Mouse (Mus musculus) bone marrow, adult 2 months (tissue): Measurements from ENCODE around the gene Uroc1. TPM values are rescaled to one million over a fixed set of nuclear protein-coding genes. Genes with fewer than 3 reads are reported as not detected.

ENCODE experiments used
- H3K27ac ChIP-seq: fragments of 200-500 bp; 2 replicates; pipeline ENCODE4 v1.5.1; 2012; ENCODE audit warnings: low read depth, mild to moderate bottlenecking, control low read depth, inconsistent platforms, low read length; ENCODE audit not compliant: control insufficient read depth, poor library complexity, insufficient read depth
- H3K4me1 ChIP-seq: fragments of 200-500 bp; 2 replicates; pipeline ENCODE4 v1.6.1; 2011; ENCODE audit warnings: low read length; ENCODE audit not compliant: control insufficient read depth, insufficient read depth
- H3K4me3 ChIP-seq: fragments of 200-500 bp; replicated peaks from 2 replicates; pipeline ENCODE3; 2011; ENCODE audit warnings: mild to moderate bottlenecking, low read depth, low read length, control low read depth; ENCODE audit not compliant: control insufficient read depth
- CTCF ChIP-seq: fragments of 200-500 bp; IDR thresholded peaks from 2 replicates; pipeline ENCODE4 v1.5.1; 2011; ENCODE audit warnings: low read length, control low read depth; ENCODE audit not compliant: control insufficient read depth, insufficient read depth
- POLR2A ChIP-seq: fragments of 200-500 bp; IDR thresholded peaks from 2 replicates; pipeline ENCODE4 v1.6.1; 2011; ENCODE audit warnings: low read depth, mild to moderate bottlenecking, control low read depth, low read length, borderline replicate concordance; ENCODE audit not compliant: control insufficient read depth
- WGBS: fragments of 180-500 bp; shearing (Covaris S2); methylation state at CpG from one replicate; pipeline ENCODE4 v1.1.7; 2018; 5-methylcytosine and 5-hydroxymethylcytosine counted together
- polyA plus RNA-seq: library from polyadenylated mRNA; stranded (reverse); fragments of >200 nt; gene quantifications from 2 replicates; pipeline ENCODE4 v1.2.4, GENCODE M21; 2011; ENCODE audit warnings: low replicate concordance; ENCODE audit not compliant: missing spikeins, insufficient read depth, insufficient read length

The Uroc1 gene
- polyA plus RNA-seq, 1 experiment = 2.5 TPM

- WGBS = 15% methylated on average over 1 of the region's 1 CpGs
- Histone ChIP-seq H3K4me1 (no peaks in the 10 kb centered on the region), H3K27ac (no peak overlapping the region), H3K4me3 (no peak overlapping the region)
- TF ChIP-seq POLR2A = no peak
- no peak for TF ChIP-seq CTCF
These were observed 3.1 kb upstream of the Uroc1 start for GRCm38 (mm10) chr6:90329953-90330352.

- WGBS = 31% methylated on average over 3 of the region's 3 CpGs
- no peak for TF ChIP-seq POLR2A
- TF ChIP-seq CTCF = no peak
- no peaks in the 10 kb centered on the region for H3K4me1 ChIP-seq
- no peak overlapping the region for H3K27ac ChIP-seq
- H3K4me3 ChIP-seq = no peak overlapping the region
These were observed 1.2 kb downstream of the Uroc1 start for GRCm38 (mm10) chr6:90334244-90334643.

GRCm38 (mm10) chr6:90342343-90342742, 9.3 kb downstream of the Uroc1 start:
- Histone ChIP-seq H3K4me1 (peaks cover 1% of the 10 kb centered on the region; the same call in 1 of the 2 replicates), H3K4me3 (no peak overlapping the region), H3K27ac (no peak overlapping the region)
- 73% methylated on average over 2 of the region's 2 CpGs for WGBS
- TF ChIP-seq CTCF (no peak), POLR2A (no peak)

- no peak overlapping the region for H3K4me3 ChIP-seq
These were observed 14.1 kb downstream of the Uroc1 start for GRCm38 (mm10) chr6:90347183-90347582.

GRCm38 (mm10) chr6:90348500-90348899, 15.4 kb downstream of the Uroc1 start:
- no peak overlapping the region for H3K27ac ChIP-seq
- TF ChIP-seq POLR2A (no peak), CTCF (no peak)
- 67% methylated on average over 4 of the region's 4 CpGs for WGBS
- no peak overlapping the region for H3K4me3 ChIP-seq
- peaks cover 1% of the 10 kb centered on the region; the same call in 1 of the 2 replicates for H3K4me1 ChIP-seq

More at GRCm38 (mm10) chr6:90347183-90347582, 14.1 kb downstream of the Uroc1 start:
- TF ChIP-seq CTCF = no peak
- TF ChIP-seq POLR2A = no peak
- Histone ChIP-seq H3K27ac (no peak overlapping the region), H3K4me1 (peaks cover 1% of the 10 kb centered on the region; the same call in 1 of the 2 replicates)
- WGBS = 33% methylated on average over 4 of the region's 4 CpGs

- no peak for TF ChIP-seq POLR2A
- no peak for TF ChIP-seq CTCF
- 67% methylated on average over 2 of the region's 2 CpGs for whole genome bisulfite sequencing
These were observed 16.9 kb downstream of the Uroc1 start for GRCm38 (mm10) chr6:90350011-90350410.

GRCm38 (mm10) chr6:90358142-90358541, 25.1 kb downstream of the Uroc1 start:
- Histone ChIP-seq H3K27ac (no peak overlapping the region), H3K4me1 (no peaks in the 10 kb centered on the region; the same call in 1 of the 2 replicates), H3K4me3 (no peak overlapping the region)
- WGBS = 69% methylated on average over 5 of the region's 5 CpGs
- TF ChIP-seq CTCF (no peak), POLR2A (no peak)

More at GRCm38 (mm10) chr6:90350011-90350410, 16.9 kb downstream of the Uroc1 start:
- Histone ChIP-seq H3K27ac (no peak overlapping the region), H3K4me1 (peaks cover 1% of the 10 kb centered on the region; the same call in 1 of the 2 replicates), H3K4me3 (no peak overlapping the region)

- WGBS = 76% methylated on average over 2 of the region's 2 CpGs
- H3K27ac ChIP-seq = no peak overlapping the region
These were observed 26.4 kb downstream of the Uroc1 start for GRCm38 (mm10) chr6:90359445-90359844.

More at GRCm38 (mm10) chr6:90359445-90359844, 26.4 kb downstream of the Uroc1 start:
- TF ChIP-seq POLR2A (no peak), CTCF (no peak)
- no peaks in the 10 kb centered on the region; the same call in 1 of the 2 replicates for H3K4me1 ChIP-seq
- no peak overlapping the region for H3K4me3 ChIP-seq
